Mouse (Mus musculus) ES-E14 (cell line): ENCODE data around the gene Fgf14. TPM values are rescaled to one million over a fixed set of nuclear protein-coding genes. Genes with fewer than 3 reads are reported as not detected.
A peak's percentile ranks its signal among the peaks of the same experiment; 100 is the strongest.

Source experiments
- DNase-seq: peaks from one replicate; pipeline ENCODE4 v3.0.0-alpha.2; 2013; ENCODE audit warnings: low read depth, low spot score
- H3K27ac ChIP-seq: 2 replicates; pipeline ENCODE4 v1.5.1; 2012; ENCODE audit warnings: low read depth, mild to moderate bottlenecking, low read length, moderate library complexity, mixed read lengths; ENCODE audit not compliant: poor library complexity, insufficient read depth, severe bottlenecking
- H3K36me3 ChIP-seq: 2 replicates; pipeline ENCODE4 v1.6.1; 2012; ENCODE audit warnings: mild to moderate bottlenecking, low read length, moderate library complexity, mixed read lengths; ENCODE audit not compliant: control insufficient read depth, poor library complexity, insufficient read depth, severe bottlenecking
- H3K4me1 ChIP-seq, 2 experiments: fragments of 150-350 bp in 1 of 2; sonication (generic) in 1 of 2; 2 replicates each; pipeline ENCODE4 v1.6.1; 2012; ENCODE audit warnings: low read length in 2 of 2, mild to moderate bottlenecking in 1 of 2, mixed read lengths in 1 of 2; ENCODE audit not compliant: control insufficient read depth in 2 of 2, insufficient read depth in 2 of 2, poor library complexity in 1 of 2
- H3K4me3 ChIP-seq, 2 experiments: fragments of 150-350 bp in 1 of 2; sonication (generic) in 1 of 2; 2 replicates each; pipeline ENCODE4 v1.5.1; 2012; ENCODE audit warnings: low read length in 2 of 2, low read depth in 1 of 2, mild to moderate bottlenecking in 1 of 2, mixed read lengths in 1 of 2; ENCODE audit not compliant: insufficient read depth in 1 of 2, poor library complexity in 1 of 2, severe bottlenecking in 1 of 2
- H3K9ac ChIP-seq: 2 replicates; pipeline ENCODE4 v1.6.1; 2012; ENCODE audit warnings: low read depth, mild to moderate bottlenecking, low read length, mixed read lengths; ENCODE audit not compliant: poor library complexity, insufficient read depth, severe bottlenecking
- H3K9me3 ChIP-seq: fragments of 150-350 bp; sonication (generic); 2 replicates; pipeline ENCODE4 v1.6.1; 2012; ENCODE audit warnings: low read depth, mild to moderate bottlenecking, low read length; ENCODE audit not compliant: control insufficient read depth, insufficient read depth
- CHD2 ChIP-seq: IDR thresholded peaks from 2 replicates; pipeline ENCODE4 v1.6.1; 2014; ENCODE audit warnings: mild to moderate bottlenecking, low read depth, low read length, inconsistent platforms
- HCFC1 ChIP-seq: IDR thresholded peaks from 2 replicates; pipeline ENCODE4 v1.6.1; 2012; ENCODE audit warnings: low read length, inconsistent platforms, borderline replicate concordance; ENCODE audit not compliant: insufficient read depth
- MAFK ChIP-seq: IDR thresholded peaks from 2 replicates; pipeline ENCODE4 v1.6.1; 2014; ENCODE audit warnings: mild to moderate bottlenecking, low read depth, low read length, inconsistent platforms; ENCODE audit not compliant: insufficient read depth
- ZC3H11A ChIP-seq: IDR thresholded peaks from 2 replicates; pipeline ENCODE4 v1.6.1; 2012; ENCODE audit warnings: low read depth, mild to moderate bottlenecking, inconsistent platforms, low read length, borderline replicate concordance
- ZNF384 ChIP-seq: IDR thresholded peaks from 2 replicates; pipeline ENCODE4 v1.6.1; 2012; ENCODE audit warnings: low read depth, low read length, inconsistent platforms
- in situ Hi-C, 2 experiments: fragments of 600-800 bp; cut with MboI; formaldehyde crosslinking; loops; one replicate each; pipeline ENCODE4 v1.15.1; 2025; ENCODE audit warnings: low sequenced_read_pairs in 2 of 2, inconsistent platforms in 1 of 2; ENCODE audit not compliant: unreplicated experiment in 2 of 2
- total RNA-seq: library from RNA; depleted of rRNA; stranded (reverse); fragments of 300-350 nt; gene quantifications from 2 replicates; pipeline ENCODE4 v1.2.3, GENCODE M21; 2012

The Fgf14 gene
- total RNA-seq, 1 experiment: 0.09 TPM

GRCm38 (mm10) chr14:124410945-124411344 lies 266.0 kb downstream of the Fgf14 start:
- in situ Hi-C loops: no loop called here
- no peaks in the 10 kb centered on the region for H3K4me1 ChIP-seq
- no peaks in the 10 kb centered on the region for H3K36me3 ChIP-seq
- no peak overlapping the region for H3K4me3 ChIP-seq
- DNase-seq: peak; percentile 31
- no peak overlapping the region for H3K27ac ChIP-seq
- H3K9ac ChIP-seq: no peak overlapping the region
- H3K9me3 ChIP-seq: no peaks in the 10 kb centered on the region
- TF ChIP-seq MAFK (no peak), ZNF384 (no peak), ZC3H11A (peak; percentile 53)

- in situ Hi-C loops: no loop called here
- Histone ChIP-seq H3K4me3 (no peak overlapping the region), H3K9me3 (no peaks in the 10 kb centered on the region), H3K4me1 (no peaks in the 10 kb centered on the region), H3K27ac (no peak overlapping the region), H3K36me3 (no peaks in the 10 kb centered on the region), H3K9ac (no peak overlapping the region)
- TF ChIP-seq CHD2: no peak
- TF ChIP-seq ZNF384: no peak
- no peak for TF ChIP-seq ZC3H11A
- no peak for TF ChIP-seq MAFK
- TF ChIP-seq HCFC1: no peak
- no peak for DNase-seq
These were observed 348.5 kb downstream of the Fgf14 start for GRCm38 (mm10) chr14:124328391-124328790.

DNA sequence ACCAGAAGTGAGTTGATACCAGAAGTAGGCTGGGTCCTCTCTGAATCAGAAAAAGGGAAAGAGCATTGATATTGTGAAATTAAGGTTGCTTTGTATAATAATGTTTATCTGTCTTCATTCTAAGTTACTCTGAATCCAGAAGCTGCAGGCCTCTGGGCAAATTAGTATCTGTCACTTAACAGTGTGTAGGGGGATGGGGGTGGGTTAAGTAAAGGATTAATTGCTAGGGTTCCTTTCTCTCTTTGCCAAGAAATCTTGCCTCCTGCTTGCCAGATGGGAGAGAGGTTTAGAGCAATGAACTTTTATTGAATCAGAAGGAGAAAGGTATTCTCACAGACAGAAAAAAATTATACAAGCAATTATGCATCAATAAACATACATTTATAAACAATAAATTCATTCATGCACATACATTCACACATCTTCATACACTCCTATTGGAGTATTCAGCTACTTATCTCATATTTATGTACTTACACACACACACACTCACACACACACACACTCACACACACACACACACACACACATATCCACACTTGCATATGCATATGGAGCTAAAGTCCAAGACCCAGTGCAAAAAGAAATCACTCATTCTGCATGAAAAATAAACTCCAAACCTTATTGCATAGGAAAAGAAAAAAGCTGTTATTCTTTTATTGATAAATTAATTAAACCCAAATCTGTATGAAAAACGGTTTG lies 357.8 kb downstream of the Fgf14 start:
- H3K36me3 ChIP-seq: no peaks in the 10 kb centered on the region
- in situ Hi-C loops: no loop called here
- H3K9me3 ChIP-seq: no peaks in the 10 kb centered on the region
- H3K4me3 ChIP-seq: no peak overlapping the region
- H3K4me1 ChIP-seq: no peaks in the 10 kb centered on the region
- H3K9ac ChIP-seq: no peak overlapping the region
- TF ChIP-seq HCFC1 (no peak), ZNF384 (no peak), ZC3H11A (no peak), MAFK (no peak), CHD2 (no peak)
- no peak for DNase-seq
- no peak overlapping the region for H3K27ac ChIP-seq

DNA sequence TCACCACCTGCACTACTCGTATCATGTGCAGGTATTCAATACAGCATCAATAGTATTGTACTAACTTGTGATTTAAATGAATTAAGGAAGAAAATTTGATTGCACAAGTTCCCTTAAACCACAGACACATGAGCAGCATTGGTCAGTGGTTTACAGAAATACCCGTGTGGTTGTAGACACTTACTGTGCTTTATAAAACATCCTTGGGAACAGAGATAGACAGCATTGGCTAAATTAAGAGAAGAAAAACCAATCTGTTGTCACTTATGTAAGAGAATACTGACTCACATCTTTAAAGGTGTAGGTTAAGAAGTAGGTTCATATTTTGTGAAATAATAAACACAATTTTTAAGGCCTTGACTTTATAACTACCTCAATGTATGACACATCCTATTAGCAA lies 361.4 kb downstream of the Fgf14 start:
- DNase-seq: no peak
- Histone ChIP-seq H3K4me1 (no peaks in the 10 kb centered on the region), H3K4me3 (no peak overlapping the region), H3K9ac (no peak overlapping the region), H3K9me3 (no peaks in the 10 kb centered on the region), H3K27ac (no peak overlapping the region), H3K36me3 (no peaks in the 10 kb centered on the region)
- in situ Hi-C loops: no loop called here
- TF ChIP-seq CHD2: no peak
- TF ChIP-seq ZNF384: no peak
- no peak for TF ChIP-seq HCFC1
- TF ChIP-seq MAFK: no peak
- TF ChIP-seq ZC3H11A: no peak

- no peak overlapping the region for H3K9ac ChIP-seq
- no peak for DNase-seq
- H3K4me3 ChIP-seq: no peak overlapping the region
- H3K27ac ChIP-seq: no peak overlapping the region
- no peaks in the 10 kb centered on the region for H3K4me1 ChIP-seq
- in situ Hi-C loops: no loop called here
- no peaks in the 10 kb centered on the region for H3K9me3 ChIP-seq
- TF ChIP-seq MAFK (no peak), ZC3H11A (no peak), CHD2 (no peak), HCFC1 (no peak), ZNF384 (no peak)
- no peaks in the 10 kb centered on the region for H3K36me3 ChIP-seq
These were observed 389.9 kb downstream of the Fgf14 start for GRCm38 (mm10) chr14:124287027-124287426.
